Mouse (Mus musculus) bone marrow macrophage, adult 2 months (primary cell): ENCODE measurements around the gene Tgm6.

Source experiments
- CTCF ChIP-seq: IDR thresholded peaks from 2 replicates; pipeline ENCODE4 v1.5.1; 2012; ENCODE audit warnings: low read depth, mild to moderate bottlenecking, low read length, moderate library complexity
- POLR2A ChIP-seq: IDR thresholded peaks from 2 replicates; pipeline ENCODE4 v1.6.1; 2012; ENCODE audit warnings: mild to moderate bottlenecking, low read depth, low read length, borderline replicate concordance

DNA sequence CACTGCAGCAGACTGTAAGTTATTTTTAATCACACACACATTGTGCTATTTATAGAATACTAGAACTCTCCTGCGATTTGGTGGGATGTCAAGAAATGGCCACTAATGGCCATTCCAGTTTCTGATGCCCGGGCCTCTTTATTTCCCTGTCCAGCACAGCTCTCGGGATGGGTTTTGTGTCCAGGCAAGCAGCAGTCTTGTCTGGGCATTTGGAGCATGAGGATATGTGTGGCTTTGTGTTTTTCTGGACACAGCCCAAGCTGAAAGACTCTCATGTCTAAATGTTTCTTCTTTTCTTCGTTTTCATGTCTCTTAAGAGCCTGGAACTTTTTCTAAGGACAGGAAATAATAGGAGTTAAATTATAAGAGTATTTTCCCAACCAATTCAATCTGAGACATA is 588 bp downstream of the Tgm6 start:
- TF ChIP-seq POLR2A (no peak), CTCF (no peak)
